Mouse (Mus musculus) megakaryocyte, embryonic 14.5 days (primary cell): Measurements from ENCODE around the gene Tuba1c.

Source experiments
- FLI1 ChIP-seq: IDR thresholded peaks from 2 replicates; pipeline ENCODE4 v1.6.1; 2012; ENCODE audit warnings: low read length, inconsistent platforms, mixed read lengths
- GATA1 ChIP-seq: IDR thresholded peaks from 3 replicates; pipeline ENCODE4 v1.6.1; 2012; ENCODE audit warnings: mixed read lengths, low read length, inconsistent platforms, borderline replicate concordance

- TF ChIP-seq FLI1: no peak
- no peak for TF ChIP-seq GATA1
Observed at GRCm38 (mm10) chr15:99044854-99045253, 15.2 kb downstream of the Tuba1c start.
